Mouse (Mus musculus): ENCODE results near the gene Tubb5. TPM values are rescaled to one million over a fixed set of nuclear protein-coding genes. Genes with fewer than 3 reads are reported as not detected.

Tubb5 gene
- total and polyA plus RNA-seq, 2 experiments from 2014 or later, result 2,151 to 3,707 TPM

- peaks cover 56% of the 10 kb centered on the region for H3K36me3 ChIP-seq (ENCODE audit: insufficient read depth)
- ATAC-seq (no peak), DNase-seq (peak; percentile 20)
- no peak overlapping the region for H3K27ac ChIP-seq (ENCODE audit: low read depth, low read length)
- H3K4me1 ChIP-seq (ENCODE audit: insufficient read depth), result peaks cover 16% of the 10 kb centered on the region; the same call in 1 of the 2 replicates
- H3K9me3 ChIP-seq (ENCODE audit: low read length), result no peaks in the 10 kb centered on the region
- WGBS, result 62% methylated on average over 8 of the region's 8 CpGs
- H3K9ac ChIP-seq, result 0 out of 2 replicates have a peak overlapping the region, but pooled peaks have one; percentile 22
- no peak overlapping the region for H3K4me2 ChIP-seq (ENCODE audit: low read depth)
- no peak for TF ChIP-seq CTCF (IDR thresholded peaks at IDR 0.05; ENCODE audit: low read depth)
- no peaks in the 10 kb centered on the region for H3K27me3 ChIP-seq (ENCODE audit: insufficient read depth, low read length)
- H3K4me3 ChIP-seq (ENCODE audit: low read depth, low read length), result no peak overlapping the region
These were observed 5.5 kb downstream of the Tubb5 start for GRCm38 (mm10) chr17:35832400-35833238.

GRCm38 (mm10) chr17:35829737-35830136, 8.4 kb downstream of the Tubb5 start:
- H3K9ac ChIP-seq, result no peak overlapping the region
- 5% methylated on average over 21 of the region's 21 CpGs for WGBS
- H3K9me3 ChIP-seq (ENCODE audit: low read length), result no peaks in the 10 kb centered on the region
- DNase-seq (peak; percentile 89), ATAC-seq (peak; percentile 83)
- H3K36me3 ChIP-seq (ENCODE audit: insufficient read depth), result peaks cover 55% of the 10 kb centered on the region
- H3K4me2 ChIP-seq (ENCODE audit: low read depth), result 0 out of 2 replicates have a peak overlapping the region, but pooled peaks have one; percentile 5
- H3K4me1 ChIP-seq (ENCODE audit: insufficient read depth), result peaks cover 12% of the 10 kb centered on the region; the same call in 1 of the 2 replicates
- peak; percentile 94 for TF ChIP-seq CTCF (IDR thresholded peaks at IDR 0.05; ENCODE audit: low read depth)
- no peak overlapping the region for H3K27ac ChIP-seq (ENCODE audit: low read depth, low read length)
- no peaks in the 10 kb centered on the region for H3K27me3 ChIP-seq (ENCODE audit: insufficient read depth, low read length)
- H3K4me3 ChIP-seq (ENCODE audit: low read depth, low read length), result no peak overlapping the region

- Histone ChIP-seq H3K9ac (no peak overlapping the region), H3K27ac (ENCODE audit: low read depth, low read length) (no peak overlapping the region), H3K36me3 (ENCODE audit: insufficient read depth) (peaks cover 14% of the 10 kb centered on the region), H3K4me1 (ENCODE audit: insufficient read depth) (peaks cover 14% of the 10 kb centered on the region), H3K9me3 (ENCODE audit: low read length) (no peaks in the 10 kb centered on the region), H3K4me2 (ENCODE audit: low read depth) (no peak overlapping the region), H3K27me3 (ENCODE audit: insufficient read depth, low read length) (no peaks in the 10 kb centered on the region), H3K4me3 (ENCODE audit: low read depth, low read length) (no peak overlapping the region)
- TF ChIP-seq CTCF (IDR thresholded peaks at IDR 0.05; ENCODE audit: low read depth), result no peak
- 90% methylated on average over 13 of the region's 13 CpGs for WGBS
- ATAC-seq, result no peak
- no peak for DNase-seq
These were observed 12.8 kb downstream of the Tubb5 start for GRCm38 (mm10) chr17:35825109-35825850.

GRCm38 (mm10) chr17:35824402-35824801, 13.7 kb downstream of the Tubb5 start:
- no peaks in the 10 kb centered on the region for H3K9me3 ChIP-seq (ENCODE audit: low read length)
- peak; percentile 38 for TF ChIP-seq CTCF (IDR thresholded peaks at IDR 0.05; ENCODE audit: low read depth)
- H3K9ac ChIP-seq, result peak overlapping the region; percentile 79; the same call in 1 of the 2 replicates
- H3K4me1 ChIP-seq (ENCODE audit: insufficient read depth), result peaks cover 14% of the 10 kb centered on the region
- no peaks in the 10 kb centered on the region for H3K27me3 ChIP-seq (ENCODE audit: insufficient read depth, low read length)
- WGBS, result 67% methylated on average over 7 of the region's 7 CpGs
- H3K36me3 ChIP-seq (ENCODE audit: insufficient read depth), result peaks cover 14% of the 10 kb centered on the region
- H3K4me2 ChIP-seq (ENCODE audit: low read depth), result peak overlapping the region; percentile 80
- DNase-seq, result no peak
- ATAC-seq, result no peak
- H3K4me3 ChIP-seq (ENCODE audit: low read depth, low read length), result no peak overlapping the region
- no peak overlapping the region for H3K27ac ChIP-seq (ENCODE audit: low read depth, low read length)

- peak; percentile 25; the same call in 1 of the 2 replicates for TF ChIP-seq CTCF (IDR thresholded peaks at IDR 0.05; ENCODE audit: low read depth)
- H3K9me3 ChIP-seq (ENCODE audit: low read length), result no peaks in the 10 kb centered on the region
- peak within 1 kb of the TSS; percentile 70 for H3K27ac ChIP-seq (ENCODE audit: low read depth, low read length)
- peaks cover 14% of the 10 kb centered on the region for H3K36me3 ChIP-seq (ENCODE audit: insufficient read depth)
- peak within 1 kb of the TSS; percentile 80 for H3K4me2 ChIP-seq (ENCODE audit: low read depth)
- DNase-seq (peak; percentile 85), ATAC-seq (peak; percentile 89)
- peak within 1 kb of the TSS; percentile 79 for H3K9ac ChIP-seq
- peaks cover 14% of the 10 kb centered on the region for H3K4me1 ChIP-seq (ENCODE audit: insufficient read depth)
- H3K4me3 ChIP-seq (ENCODE audit: low read depth, low read length), result peak within 1 kb of the TSS; percentile 72
- WGBS, result 4% methylated on average over 40 of the region's 47 CpGs
- H3K27me3 ChIP-seq (ENCODE audit: insufficient read depth, low read length), result no peaks in the 10 kb centered on the region
These were observed 14.9 kb downstream of the Tubb5 start, which contains the start of gene Flot1 for GRCm38 (mm10) chr17:35822964-35823937. Gene Flot1 (plus strand): TSS chr17:35823230.

GRCm38 (mm10) chr17:35822564-35822963, 15.5 kb downstream of the Tubb5 start:
- Histone ChIP-seq H3K4me3 (ENCODE audit: low read depth, low read length) (peak overlapping the region; percentile 72), H3K9me3 (ENCODE audit: low read length) (no peaks in the 10 kb centered on the region), H3K9ac (peak overlapping the region; percentile 79), H3K4me1 (ENCODE audit: insufficient read depth) (peaks cover 14% of the 10 kb centered on the region), H3K27me3 (ENCODE audit: insufficient read depth, low read length) (no peaks in the 10 kb centered on the region), H3K27ac (ENCODE audit: low read depth, low read length) (peak overlapping the region; percentile 70), H3K36me3 (ENCODE audit: insufficient read depth) (peaks cover 12% of the 10 kb centered on the region), H3K4me2 (ENCODE audit: low read depth) (peak overlapping the region; percentile 80)
- DNase-seq (no peak), ATAC-seq (no peak)
- TF ChIP-seq CTCF (IDR thresholded peaks at IDR 0.05; ENCODE audit: low read depth), result no peak
- 3% methylated on average over 11 of the region's 11 CpGs for WGBS
